Mouse (Mus musculus) heart, adult 2 months (tissue): ENCODE data around the gene Hipk3.

Experiments
- CTCF ChIP-seq: fragments of 200-600 bp; IDR thresholded peaks from 2 replicates; pipeline ENCODE4 v1.8.1; 2022; ENCODE audit warnings: antibody characterized with exemption, mild to moderate bottlenecking, moderate library complexity
- EP300 ChIP-seq: fragments of 200-500 bp; IDR thresholded peaks from 2 replicates; pipeline ENCODE4 v1.6.1; 2011; ENCODE audit warnings: low read depth, low read length, control low read depth; ENCODE audit not compliant: insufficient read depth

GRCm38 (mm10) chr2:104446016-104446415 lies 48.2 kb downstream of the Hipk3 start:
- TF ChIP-seq EP300 (no peak), CTCF (no peak)
